Mouse (Mus musculus) thymus, postnatal 10 days (tissue): ENCODE data around the gene 5031439G07Rik.
"Not testable (repeated sequence)": the region's sequence is repeated elsewhere in the genome, so short reads cannot be mapped to it uniquely, and the experiment has no call there.

Source experiments
- DNase-seq, 2 experiments: peaks; one replicate each; pipeline ENCODE4 v3.0.0; 2021; ENCODE audit warnings: low spot score in 2 of 2

5031439G07Rik gene

GRCm38 (mm10) chr15:84957851-84958250, 30.5 kb downstream of the 5031439G07Rik start:
- no peak for DNase-seq

GRCm38 (mm10) chr15:84953259-84953658, 35.1 kb downstream of the 5031439G07Rik start:
- no peak for DNase-seq

DNA sequence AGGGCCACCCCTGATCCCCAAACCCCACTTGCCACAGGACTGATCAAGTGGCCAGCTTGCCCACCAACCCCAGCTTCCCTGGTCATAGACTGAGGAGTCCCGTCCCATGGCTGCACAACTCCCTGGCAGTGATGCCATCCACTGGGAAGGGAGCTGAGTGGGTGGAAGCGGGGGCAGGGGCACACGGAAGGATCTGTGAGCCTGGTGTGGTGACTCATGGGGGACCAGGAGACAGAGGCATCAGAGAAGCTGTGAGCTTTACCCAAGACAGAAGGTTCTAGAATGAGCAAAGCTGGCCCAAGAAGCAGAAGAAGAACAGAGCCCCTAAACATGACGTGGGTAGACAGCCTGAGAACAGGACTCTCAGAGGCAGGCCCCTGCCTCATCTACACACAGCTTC, 38.3 kb downstream of the 5031439G07Rik start:
- DNase-seq = no peak

- DNase-seq = no peak
Measured at GRCm38 (mm10) chr15:84948990-84949389, 39.4 kb downstream of the 5031439G07Rik start.

DNA sequence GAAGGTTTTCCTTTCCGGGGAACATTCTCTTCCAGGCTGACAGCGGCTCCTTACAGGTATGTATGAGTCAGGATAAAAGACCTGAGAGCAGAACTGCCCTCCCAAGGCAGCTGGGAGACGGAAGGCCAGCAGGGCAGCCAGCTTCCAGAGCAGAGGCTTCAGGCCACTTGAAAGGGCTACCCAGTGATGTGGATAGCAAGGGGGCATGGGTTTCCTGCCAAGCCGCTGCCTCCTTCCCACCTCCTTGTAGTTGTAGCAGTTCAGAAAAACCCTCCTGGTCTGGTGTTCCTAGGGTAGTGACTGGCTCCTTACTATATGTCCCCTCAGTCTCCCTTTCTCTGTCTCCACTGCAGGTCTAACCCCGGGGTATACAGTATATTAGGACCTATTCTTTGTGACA, 44.0 kb downstream of the 5031439G07Rik start:
- DNase-seq = no peak

DNA sequence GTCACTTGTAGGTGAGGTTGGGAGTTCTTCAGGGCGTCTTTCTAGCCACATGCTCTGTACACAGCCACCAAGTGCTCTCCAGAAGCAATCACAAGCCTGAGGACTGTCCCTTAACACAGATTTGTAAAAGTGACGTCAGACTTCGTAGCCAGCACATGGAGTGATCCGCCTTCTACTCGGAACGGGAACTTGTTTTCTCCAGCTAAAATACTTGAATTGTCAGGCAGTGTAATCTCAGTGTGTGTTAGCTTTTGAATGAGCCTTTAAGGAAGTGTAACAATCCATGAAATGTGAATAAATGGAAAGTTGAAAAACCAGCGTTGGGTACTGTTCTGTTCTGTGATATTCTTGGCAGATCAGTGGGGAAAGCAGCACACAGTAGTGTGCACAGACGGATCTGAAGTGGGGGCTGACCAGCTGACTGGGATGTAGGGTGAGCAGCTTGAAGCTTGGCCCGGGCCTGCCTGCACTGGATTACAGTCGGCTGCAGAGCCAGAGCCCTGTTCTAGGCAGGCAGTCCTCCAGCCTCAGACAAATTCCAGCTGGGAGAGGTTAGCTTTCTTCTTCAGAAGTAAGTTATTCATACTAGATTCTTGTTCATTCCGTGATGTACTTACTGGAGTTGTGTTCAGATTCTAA, 45.6 kb downstream of the 5031439G07Rik start:
- no peak for DNase-seq

DNA sequence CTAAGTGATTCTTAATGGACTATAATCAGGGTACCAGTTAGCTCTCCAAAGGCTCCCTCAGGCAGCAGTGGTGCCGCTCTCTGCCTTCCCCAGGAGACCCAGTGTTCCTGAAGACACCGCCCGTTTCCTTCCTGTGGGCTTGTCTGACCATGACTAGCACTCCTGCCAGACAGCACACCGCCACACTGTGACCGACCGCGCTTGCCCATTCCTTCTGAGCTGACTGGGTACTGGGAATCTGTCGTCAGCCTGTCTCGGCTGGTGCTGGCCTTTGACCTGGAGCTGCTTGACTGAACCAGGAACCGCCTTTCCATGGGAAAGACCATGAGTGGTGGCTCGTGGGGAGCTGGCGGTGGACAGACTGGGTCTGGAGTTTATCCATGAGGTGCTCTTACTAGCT, 48.2 kb downstream of the 5031439G07Rik start:
- DNase-seq = no peak

DNA sequence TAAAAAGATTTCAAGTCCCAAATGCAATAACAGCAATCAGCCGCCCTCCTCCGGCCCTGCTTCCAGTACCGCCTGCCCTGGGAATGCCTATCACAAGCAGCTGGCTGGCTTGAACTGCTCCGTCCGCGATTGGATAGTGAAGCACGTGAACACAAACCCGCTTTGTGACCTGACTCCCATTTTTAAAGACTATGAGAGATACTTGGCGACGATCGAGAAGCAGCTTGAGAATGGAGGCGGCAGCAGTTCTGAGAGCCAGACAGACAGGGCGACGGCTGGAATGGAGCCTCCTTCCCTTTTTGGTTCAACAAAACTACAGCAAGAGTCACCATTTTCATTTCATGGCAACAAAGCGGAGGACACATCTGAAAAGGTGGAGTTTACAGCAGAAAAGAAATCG, 53.5 kb downstream of the 5031439G07Rik start:
- DNase-seq = no peak

GRCm38 (mm10) chr15:84932351-84932750, 56.0 kb downstream of the 5031439G07Rik start:
- no peak for DNase-seq

GRCm38 (mm10) chr15:84925495-84926018, 62.8 kb downstream of the 5031439G07Rik start:
- no peak for DNase-seq

DNA sequence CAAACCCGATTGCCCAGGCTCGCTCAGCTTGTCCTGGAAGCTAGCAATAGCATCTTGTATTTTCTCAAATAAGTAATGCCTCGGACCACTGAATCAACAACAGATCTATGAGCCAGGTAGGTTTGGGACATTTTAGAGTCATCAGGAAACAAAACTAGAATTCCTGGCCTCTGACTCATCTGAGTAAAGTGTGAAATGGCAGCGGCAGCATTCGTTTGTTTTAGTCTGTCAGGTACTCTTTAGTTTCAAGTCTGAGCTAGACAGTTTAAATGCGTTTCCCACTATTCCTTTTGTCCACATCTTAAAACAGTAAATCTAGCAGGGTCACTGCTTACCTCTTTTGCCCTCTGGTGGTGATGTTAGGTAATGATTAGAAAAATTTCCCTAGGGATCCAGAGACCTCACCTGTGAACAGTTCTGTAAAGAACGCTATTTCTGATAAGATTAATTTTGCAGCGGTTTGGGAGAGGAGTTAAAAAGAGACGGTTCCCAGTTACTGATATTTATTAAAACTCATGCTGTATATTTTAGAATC, 63.5 kb downstream of the 5031439G07Rik start:
- DNase-seq = peak in 1 of 2 experiments; percentile 37

GRCm38 (mm10) chr15:84923508-84924181, 64.7 kb downstream of the 5031439G07Rik start:
- DNase-seq = peak in 1 of 2 experiments; percentile 28

DNA sequence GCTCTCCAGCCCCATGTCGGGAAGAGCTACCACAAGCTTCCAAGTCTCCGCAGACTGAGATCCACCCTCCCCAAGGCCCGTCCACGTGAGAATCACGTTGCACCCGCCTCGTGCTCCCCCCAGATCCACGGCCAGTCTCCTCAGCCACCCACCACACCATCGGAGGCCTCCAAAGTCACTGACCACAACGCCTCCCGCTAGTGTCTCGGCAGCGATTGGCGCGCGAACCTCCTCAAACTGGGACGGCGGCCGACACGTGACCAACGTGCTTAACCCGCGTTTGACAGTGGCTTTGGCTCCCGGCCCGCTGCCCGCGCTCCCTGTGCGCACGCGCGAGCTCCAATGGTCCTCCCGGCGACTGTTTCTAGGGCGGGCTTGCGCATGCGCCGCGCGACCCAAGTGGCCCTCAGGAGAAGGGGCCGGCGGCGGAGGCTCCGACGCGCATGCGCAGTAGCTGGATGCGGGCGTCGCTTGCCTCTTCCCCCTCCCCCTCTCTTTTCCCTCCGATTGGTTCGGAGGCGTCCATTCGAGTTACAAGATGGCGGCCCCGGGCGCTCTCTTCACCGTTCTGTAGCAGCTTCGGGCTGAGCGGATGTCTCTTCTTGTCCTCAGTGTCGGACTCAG, 65.4 kb downstream of the 5031439G07Rik start, which contains the start of gene Nup50:
TSS of gene Nup50 (plus strand) at position 528 of the 624 bp plus-strand sequence.
- peak; percentile 96 to 99 for DNase-seq

GRCm38 (mm10) chr15:84919938-84920337, 68.4 kb downstream of the 5031439G07Rik start, which contains the start of gene Gm29666:
Gene Gm29666, minus strand, starts transcription at chr15:84920038.
- DNase-seq = no peak

DNA sequence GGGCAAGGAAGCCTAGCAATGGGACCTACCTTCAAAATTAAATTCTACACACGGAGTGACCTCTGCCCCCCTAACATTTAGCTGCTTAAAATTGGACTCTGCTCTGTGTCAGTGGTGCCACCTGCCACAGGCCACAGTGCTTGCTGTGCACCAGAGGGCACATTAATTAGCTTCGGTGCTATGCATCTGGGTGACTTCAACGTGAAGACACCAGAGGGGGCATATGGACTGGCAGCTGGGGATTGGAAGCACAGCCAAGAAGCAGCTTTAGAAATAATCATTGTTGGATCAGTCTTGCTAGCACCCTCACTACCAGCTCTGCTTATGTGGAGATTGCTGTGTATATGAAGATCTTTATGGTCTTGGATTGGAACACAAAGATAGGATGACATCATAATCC, 75.2 kb downstream of the 5031439G07Rik start:
- no peak for DNase-seq

DNA sequence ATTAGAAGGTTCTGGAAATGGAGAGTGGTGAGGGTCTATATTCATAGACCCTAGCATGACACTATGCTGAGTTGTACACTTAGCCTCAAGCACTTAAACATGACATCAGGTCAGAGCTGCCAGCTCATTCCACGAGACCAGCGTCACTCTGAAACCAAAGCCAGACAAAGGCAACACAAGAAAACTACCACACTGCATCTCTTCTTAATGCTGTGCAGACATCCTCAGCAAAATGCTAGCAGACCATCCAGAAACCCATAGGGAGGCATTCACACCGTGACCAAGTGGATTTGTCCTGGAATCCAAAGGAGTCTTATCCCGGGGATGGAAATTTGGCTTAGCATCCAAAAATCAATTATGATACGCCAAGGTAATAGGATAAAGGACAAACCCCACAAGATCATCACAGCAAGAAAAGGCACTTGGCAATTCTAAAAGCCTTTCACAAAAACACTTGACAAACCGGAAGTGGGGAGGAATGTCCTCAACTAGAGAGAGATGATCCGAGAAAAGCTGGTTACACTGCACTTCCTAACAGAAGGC, 84.4 kb downstream of the 5031439G07Rik start:
- no peak for DNase-seq

GRCm38 (mm10) chr15:84898077-84898476, 90.3 kb downstream of the 5031439G07Rik start:
- no peak for DNase-seq

GRCm38 (mm10) chr15:84896664-84897063, 91.7 kb downstream of the 5031439G07Rik start:
- DNase-seq = no peak

DNA sequence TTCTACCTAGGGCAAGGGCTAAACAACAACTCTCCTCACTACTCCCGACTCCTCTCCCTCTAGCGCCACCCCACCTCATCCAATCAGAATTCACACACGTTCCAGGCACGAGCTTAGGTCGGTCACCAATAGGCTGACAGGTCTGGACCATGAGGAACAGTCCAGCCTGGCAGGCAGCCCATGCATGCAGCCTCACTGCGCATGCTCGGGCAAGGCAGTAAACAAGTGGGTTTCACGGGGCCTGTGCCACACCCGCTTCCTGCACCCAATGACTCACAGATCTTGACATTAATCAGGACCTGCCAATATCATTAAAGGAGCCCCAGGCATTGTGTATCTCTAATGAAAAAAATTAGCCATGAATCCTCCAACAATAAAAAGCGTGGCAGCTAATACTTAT, 92.1 kb downstream of the 5031439G07Rik start:
- DNase-seq = not testable (repeated sequence)
